Mouse (Mus musculus) monocyte, adult 5-6 weeks (primary cell): ENCODE measurements at regions not wholly inside any gene's neighbourhood (a gene's known extent, or its start where the extent isn't known, plus 50 kb on each side); places are given as distances from the start of the nearest gene placed in this dataset.
A peak's percentile ranks its signal among the peaks of the same experiment; 100 is the strongest.
"Not testable (repeated sequence)": the region's sequence is repeated elsewhere in the genome, so short reads cannot be mapped to it uniquely, and the experiment has no call there.

Source experiments
- ATAC-seq: fragments of 153-309, 156-312 bp; replicated peaks from 2 replicates; pipeline ENCODE4 v1.8.0; 2017; ENCODE audit warnings: mild to moderate bottlenecking; ENCODE audit not compliant: low TSS enrichment, insufficient number of reproducible peaks, severe bottlenecking, poor library complexity, low FRiP score

GRCm38 (mm10) chr11:114501869-114502540 lies 166.3 kb upstream of the Rpl38 start:
- ATAC-seq = no peak

GRCm38 (mm10) chr11:114500416-114500815 lies 167.9 kb upstream of the Rpl38 start:
- ATAC-seq = no peak

- ATAC-seq = no peak
These were observed 168.7 kb upstream of the Rpl38 start for GRCm38 (mm10) chr11:114499665-114500064.

GRCm38 (mm10) chr11:114495520-114495921 lies 172.8 kb upstream of the Rpl38 start:
- no peak for ATAC-seq

GRCm38 (mm10) chr11:114486455-114486854 lies 181.9 kb upstream of the Rpl38 start:
- ATAC-seq = no peak

- no peak for ATAC-seq
These were observed 182.9 kb upstream of the Rpl38 start for GRCm38 (mm10) chr11:114485429-114485828.

GRCm38 (mm10) chr11:114484668-114484953 lies 183.7 kb upstream of the Rpl38 start:
- ATAC-seq = no peak

- no peak for ATAC-seq
These were observed 184.3 kb upstream of the Rpl38 start for GRCm38 (mm10) chr11:114483823-114484667.

GRCm38 (mm10) chr11:114483350-114483749 lies 185.0 kb upstream of the Rpl38 start:
- not testable (repeated sequence) for ATAC-seq

- no peak for ATAC-seq
These were observed 186.3 kb upstream of the Rpl38 start for GRCm38 (mm10) chr11:114482070-114482469.

- no peak for ATAC-seq
These were observed 187.3 kb upstream of the Rpl38 start for GRCm38 (mm10) chr11:114481037-114481436.

- no peak for ATAC-seq
These were observed 188.2 kb upstream of the Rpl38 start for GRCm38 (mm10) chr11:114480119-114480540.

- ATAC-seq = 0 out of 2 replicates have a peak, but pooled peaks have one; percentile 13
These were observed 189.6 kb upstream of the Rpl38 start for GRCm38 (mm10) chr11:114478736-114479135.

- ATAC-seq = no peak
These were observed 191.0 kb upstream of the Rpl38 start for GRCm38 (mm10) chr11:114477365-114477764.

GRCm38 (mm10) chr11:114472501-114473260 lies 195.6 kb upstream of the Rpl38 start:
- ATAC-seq = no peak

GRCm38 (mm10) chr11:114468394-114468793 lies 199.9 kb upstream of the Rpl38 start:
- no peak for ATAC-seq

GRCm38 (mm10) chr11:114467803-114468202 lies 200.5 kb upstream of the Rpl38 start:
- ATAC-seq = no peak

- ATAC-seq = no peak
These were observed 202.8 kb upstream of the Rpl38 start for GRCm38 (mm10) chr11:114465486-114465885.

GRCm38 (mm10) chr11:114462755-114463374 lies 205.5 kb upstream of the Rpl38 start:
- 0 out of 2 replicates have a peak, but pooled peaks have one; percentile 17 for ATAC-seq
